Mouse (Mus musculus): ENCODE data around the gene Vmn2r38. TPM values are rescaled to one million over a fixed set of nuclear protein-coding genes. Genes with fewer than 3 reads are reported as not detected.
"Not testable (repeated sequence)": the region's sequence is repeated elsewhere in the genome, so short reads cannot be mapped to it uniquely, and the experiment has no call there.

Gene Vmn2r38
- total RNA-seq (2021), result not detected in 2 replicates
- long read RNA-seq, result 0 reads

DNA sequence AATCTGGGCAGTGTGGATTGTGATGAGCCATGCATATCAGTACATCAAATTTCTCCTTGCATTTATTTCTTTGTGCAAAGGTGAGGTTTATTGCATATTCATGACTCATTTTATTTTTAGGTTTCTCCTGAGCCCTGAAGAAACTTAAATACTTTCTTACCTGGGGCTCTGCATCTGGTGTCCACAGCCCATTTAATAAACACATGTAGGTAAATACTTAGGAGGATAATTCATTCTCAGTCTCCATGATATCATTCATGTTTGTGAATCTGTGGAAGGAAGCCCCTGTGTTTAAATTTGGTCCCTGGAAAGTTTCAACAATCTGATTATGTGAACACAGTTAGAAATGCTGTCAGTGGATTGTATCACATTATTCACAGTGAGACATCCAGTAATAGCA lies at the start of gene Vmn2r38:
Vmn2r38 (minus strand) TSS at position 101 of the 400 bp plus-strand sequence.
- DNase-seq, result not testable (repeated sequence)

DNA sequence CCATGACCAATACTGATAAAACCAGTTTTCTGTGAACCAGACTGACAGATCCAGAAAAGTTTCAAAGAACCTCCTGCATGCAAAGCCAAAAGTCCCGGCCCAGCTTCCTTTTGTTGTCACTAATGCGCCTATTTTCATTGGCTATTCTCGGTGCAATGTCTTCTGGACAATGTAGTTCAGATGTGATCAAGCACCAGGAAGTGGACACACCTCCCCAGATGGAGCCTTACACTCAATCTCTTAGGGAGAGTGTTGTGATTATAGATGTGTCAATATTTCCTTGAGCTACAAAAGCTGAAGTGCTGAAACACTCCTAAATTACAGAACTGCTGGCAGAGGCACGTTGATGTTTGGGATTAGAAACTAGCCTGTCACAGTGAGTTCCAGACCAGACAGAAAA lies 32.3 kb downstream of the Vmn2r38 start:
- not testable (repeated sequence) for DNase-seq

DNA sequence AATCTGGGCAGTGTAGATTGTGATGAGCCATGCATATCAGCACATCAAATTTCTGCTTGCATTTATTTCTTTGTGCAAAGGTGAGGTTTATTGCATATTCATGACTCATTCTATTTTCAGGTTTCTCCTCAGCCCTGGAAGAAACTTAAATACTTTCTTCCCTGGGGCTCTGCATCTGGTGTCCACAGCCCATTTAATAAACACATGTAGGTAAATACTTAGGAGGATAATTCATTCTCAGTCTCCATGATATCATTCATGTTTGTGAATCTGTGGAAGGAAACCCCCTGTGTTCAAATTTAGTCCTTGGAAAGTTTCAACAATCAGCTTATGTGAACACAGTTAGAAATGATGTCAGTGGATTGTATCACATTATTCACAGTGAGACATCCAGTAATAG lies 67.0 kb downstream of the Vmn2r38 start, which contains the start of gene Vmn2r39:
Vmn2r39 (minus strand) TSS at position 101 of the 400 bp plus-strand sequence.
- not testable (repeated sequence) for DNase-seq

Other genes starting within 250 kb of the Vmn2r38 start
- not detected in 2 replicates for gene Vmn2r40, start 166.4 kb downstream of the Vmn2r38 start, total RNA-seq (2021)
- not detected in 2 replicates for gene Vmn2r39, start 67.1 kb downstream of the Vmn2r38 start, total RNA-seq (2021)
- gene Vmn2r37, start 125.8 kb upstream of the Vmn2r38 start, total RNA-seq (2021), result not detected in 2 replicates

All from adrenal gland, postnatal 25 days (tissue).